Mouse (Mus musculus) liver, embryonic 14.5 days (tissue): Measurements from ENCODE around the gene Magoh. TPM values are rescaled to one million over a fixed set of nuclear protein-coding genes. Genes with fewer than 3 reads are reported as not detected.

Source experiments
- ATAC-seq: fragments of 200-750 bp; cut with Nextera tagmentation; 2 replicates; pipeline ENCODE4 v1.8.0; 2017; ENCODE audit warnings: moderate number of reproducible peaks, mild to moderate bottlenecking, moderate library complexity; ENCODE audit not compliant: insufficient read depth
- DNase-seq, 3 experiments: peaks; one replicate each; pipeline ENCODE4 v3.0.0-alpha.2; 2012 to 2013; ENCODE audit warnings: low read depth in 3 of 3, low spot score in 3 of 3
- H3K27ac ChIP-seq: fragments of 300-500 bp; sonication (generic); 2 replicates; pipeline ENCODE4 v1.5.1; 2014; ENCODE audit warnings: moderate library complexity, mild to moderate bottlenecking, control low read depth, inconsistent platforms
- H3K27me3 ChIP-seq: fragments of 300-500 bp; sonication (generic); 2 replicates; pipeline ENCODE4 v1.6.1; 2014; ENCODE audit warnings: mild to moderate bottlenecking, low read length, moderate library complexity; ENCODE audit not compliant: control insufficient read depth, insufficient read depth
- H3K36me3 ChIP-seq: fragments of 300-500 bp; sonication (generic); replicated peaks from 2 replicates; pipeline ENCODE4 v1.6.1; 2014; ENCODE audit warnings: low read depth; ENCODE audit not compliant: control insufficient read depth, insufficient read depth
- H3K4me1 ChIP-seq, 2 experiments: fragments of 200-500 bp in 1 of 2; fragments of 300-500 bp in 1 of 2; sonication (generic) in 1 of 2; replicated peaks; 2 replicates each; pipeline ENCODE4 v1.6.1; 2012 to 2014; ENCODE audit warnings: antibody characterized with exemption in 1 of 2, inconsistent platforms in 1 of 2, low read length in 1 of 2; ENCODE audit not compliant: control insufficient read depth in 2 of 2, insufficient read depth in 2 of 2
- H3K4me2 ChIP-seq: fragments of 300-500 bp; sonication (generic); 2 replicates; pipeline ENCODE4 v1.6.1; 2014; ENCODE audit warnings: low read depth, mild to moderate bottlenecking, control low read depth, moderate library complexity
- H3K4me3 ChIP-seq, 2 experiments: fragments of 200-500 bp in 1 of 2; fragments of 300-500 bp in 1 of 2; sonication (generic) in 1 of 2; 2 replicates each; pipeline ENCODE4 v1.5.1; 2012 to 2014; ENCODE audit warnings: low read depth in 2 of 2, low read length in 2 of 2, mild to moderate bottlenecking in 2 of 2, control low read depth in 1 of 2, inconsistent platforms in 1 of 2, moderate library complexity in 1 of 2; ENCODE audit not compliant: insufficient read depth in 1 of 2
- H3K9ac ChIP-seq: fragments of 300-500 bp; sonication (generic); replicated peaks from 2 replicates; pipeline ENCODE4 v1.6.1; 2014; ENCODE audit warnings: mild to moderate bottlenecking, control low read depth, moderate library complexity
- H3K9me3 ChIP-seq: fragments of 300-500 bp; sonication (generic); 2 replicates; pipeline ENCODE4 v1.6.1; 2016; ENCODE audit warnings: low read length, mixed read lengths; ENCODE audit not compliant: control insufficient read depth
- CTCF ChIP-seq: IDR thresholded peaks from 2 replicates; pipeline ENCODE4 v1.5.1; 2016; ENCODE audit warnings: antibody characterized with exemption, low read depth, control low read depth
- EP300 ChIP-seq: IDR thresholded peaks from 2 replicates; pipeline ENCODE4 v1.6.1; 2016; ENCODE audit warnings: antibody characterized with exemption, low read depth
- WGBS: fragments of 180-500 bp; shearing (Covaris S2); extraction: QIAGEN DNeasy Blood & Tissue Kit; methylation state at CpG from one replicate; pipeline ENCODE4 v1.1.7; 2014; ENCODE audit not compliant: insufficient replicate concordance; 5-methylcytosine and 5-hydroxymethylcytosine counted together
- polyA plus RNA-seq, 2 experiments: library from polyadenylated mRNA; depleted of rRNA in 1 of 2; stranded (reverse) in 1 of 2; unstranded in 1 of 2; fragments of >200 nt; fragmentation: Nextera tagmentation in 1 of 2; extraction: Ambion mirVana in 1 of 2; gene quantifications; 2 replicates each; pipeline versions ENCODE4 v1.2.1 to v1.2.3; 2012 to 2014

The Magoh gene
- polyA plus RNA-seq, 2 experiments, result 100 to 111 TPM

DNA sequence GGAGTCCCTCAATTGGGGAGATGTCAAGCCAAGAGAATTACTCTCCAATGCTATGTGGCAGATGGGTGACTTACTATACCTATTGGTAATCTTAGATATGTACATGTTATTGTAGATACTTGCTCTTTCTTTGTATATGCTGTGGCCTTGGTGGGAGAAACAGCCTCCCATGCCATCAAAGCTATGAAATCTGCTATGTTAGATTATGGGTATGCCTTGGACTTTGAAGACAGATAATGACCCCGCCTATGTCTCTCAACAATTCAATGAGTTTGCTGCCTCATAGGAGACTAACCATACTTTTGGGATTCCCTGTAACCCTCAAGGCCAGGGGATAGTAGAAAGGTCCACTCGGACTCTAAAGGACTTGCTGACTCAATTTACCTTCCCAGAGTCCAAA lies 48.7 kb downstream of the Magoh start:
- Histone ChIP-seq H3K27me3 (no peaks in the 10 kb centered on the region), H3K4me3 (no peak overlapping the region), H3K36me3 (no peaks in the 10 kb centered on the region), H3K4me1 (peaks cover 12 to 14% of the 10 kb centered on the region in 2 experiments), H3K9ac (no peak overlapping the region), H3K4me2 (no peak overlapping the region; the same call in 1 of the 2 replicates), H3K9me3 (no peaks in the 10 kb centered on the region), H3K27ac (no peak overlapping the region)
- WGBS, result 31% methylated on average over 2 of the region's 2 CpGs
- DNase-seq (peak in 1 of 3 experiments; percentile 35), ATAC-seq (peak; percentile 29; the same call in 1 of the 2 replicates)
- TF ChIP-seq EP300 (no peak; the same call in none of the 2 replicates), CTCF (no peak)

DNA sequence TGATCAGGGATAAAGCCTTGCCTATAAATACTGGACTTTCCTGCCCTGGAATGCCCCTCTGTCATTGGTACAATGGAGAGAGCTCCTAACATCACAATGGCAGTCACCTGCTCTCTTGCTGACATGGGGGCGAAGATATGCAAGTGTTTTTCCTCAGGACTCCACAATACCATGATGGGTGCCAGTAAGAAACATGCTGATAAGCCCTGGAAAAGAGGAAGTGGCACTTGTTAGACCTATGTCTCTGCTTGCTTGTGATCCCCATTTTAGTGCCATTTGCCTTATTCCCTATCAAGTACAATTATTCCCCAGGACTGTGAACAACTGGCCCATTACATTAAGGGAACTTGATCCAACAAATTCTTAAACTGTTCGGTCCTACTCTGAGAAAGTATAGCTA lies 49.2 kb downstream of the Magoh start:
- Histone ChIP-seq H3K4me2 (no peak overlapping the region; the same call in 1 of the 2 replicates), H3K9me3 (no peaks in the 10 kb centered on the region), H3K27ac (no peak overlapping the region), H3K9ac (no peak overlapping the region), H3K4me3 (no peak overlapping the region), H3K4me1 (peaks cover 12 to 16% of the 10 kb centered on the region in 2 experiments), H3K36me3 (no peaks in the 10 kb centered on the region), H3K27me3 (no peaks in the 10 kb centered on the region)
- ATAC-seq, result no peak
- TF ChIP-seq EP300, result no peak
- TF ChIP-seq CTCF, result no peak
- no peak for DNase-seq
- WGBS, result 61% methylated on average over 2 of the region's 2 CpGs

DNA sequence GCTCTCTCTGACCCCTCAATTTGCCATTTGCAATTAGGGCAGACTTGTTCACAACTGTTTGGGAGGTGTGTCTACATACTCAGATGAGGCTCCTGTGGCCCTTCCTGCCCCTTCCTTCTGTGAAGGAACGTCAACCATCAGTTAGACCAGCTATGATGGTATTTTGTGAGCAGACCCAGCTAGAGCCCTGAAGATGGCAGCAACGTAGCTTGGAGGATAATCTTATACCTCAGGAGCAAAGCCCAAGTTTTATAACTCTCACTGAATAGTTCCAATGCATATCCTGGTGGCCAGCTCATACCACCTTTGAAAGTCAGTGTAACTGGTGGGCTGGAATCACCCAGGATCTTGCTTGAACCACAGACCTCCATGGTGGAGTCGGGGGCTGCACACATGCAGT lies 51.9 kb downstream of the Magoh start:
- no peak for ATAC-seq
- Histone ChIP-seq H3K9me3 (no peaks in the 10 kb centered on the region), H3K4me1 (peaks cover 12 to 16% of the 10 kb centered on the region in 2 experiments), H3K27me3 (no peaks in the 10 kb centered on the region), H3K4me2 (no peak overlapping the region), H3K27ac (no peak overlapping the region), H3K9ac (no peak overlapping the region), H3K4me3 (no peak overlapping the region), H3K36me3 (no peaks in the 10 kb centered on the region)
- TF ChIP-seq EP300 (no peak), CTCF (no peak)
- DNase-seq, result no peak
- WGBS, result 64% methylated on average over 3 of the region's 3 CpGs

DNA sequence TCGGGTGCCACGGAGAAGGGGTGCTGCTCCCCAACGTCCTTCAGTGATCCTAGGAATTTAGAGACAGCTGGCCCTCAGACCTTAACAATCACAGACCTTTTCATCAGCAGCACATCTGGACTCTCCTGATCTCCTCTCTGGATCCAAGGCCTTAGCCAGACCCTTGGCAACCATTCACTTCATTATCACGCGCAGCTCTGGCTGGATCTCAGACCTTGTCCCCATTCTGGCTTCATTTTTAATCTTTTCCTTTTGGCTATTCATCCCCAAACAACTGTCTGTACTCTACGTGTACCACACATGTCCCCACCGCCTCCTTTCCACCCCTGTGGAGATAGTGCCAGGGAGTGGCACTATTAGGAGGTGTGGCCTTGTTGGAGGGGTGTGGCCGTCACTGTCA lies 53.7 kb downstream of the Magoh start:
- WGBS, result 62% methylated on average over 8 of the region's 8 CpGs
- Histone ChIP-seq H3K27me3 (no peaks in the 10 kb centered on the region), H3K36me3 (no peaks in the 10 kb centered on the region), H3K4me2 (no peak overlapping the region), H3K4me1 (peaks cover 6 to 9% of the 10 kb centered on the region in 2 experiments), H3K9me3 (no peaks in the 10 kb centered on the region), H3K4me3 (no peak overlapping the region), H3K27ac (no peak overlapping the region), H3K9ac (no peak overlapping the region)
- DNase-seq (no peak), ATAC-seq (no peak)
- TF ChIP-seq EP300 (no peak), CTCF (no peak)

DNA sequence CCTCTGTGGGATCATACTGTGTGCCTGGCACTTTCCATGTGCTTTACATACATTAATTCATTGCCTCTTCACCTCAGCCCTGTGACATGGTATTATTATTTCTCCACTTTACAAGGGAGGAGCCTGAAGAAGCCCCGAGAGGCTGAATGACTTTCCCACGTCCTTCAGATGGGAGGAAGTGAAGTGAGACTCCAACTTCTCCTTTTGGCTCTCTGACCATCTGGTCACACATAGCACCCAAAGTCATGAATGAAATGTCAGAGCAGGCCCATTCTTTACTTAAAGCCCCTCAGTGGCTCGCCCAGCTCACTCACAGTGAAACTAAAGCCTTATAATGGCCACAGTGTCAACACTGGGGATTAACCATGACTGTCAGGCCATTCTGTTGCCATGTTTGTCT lies 55.7 kb downstream of the Magoh start:
- TF ChIP-seq EP300 (no peak), CTCF (no peak)
- Histone ChIP-seq H3K9me3 (no peaks in the 10 kb centered on the region), H3K4me2 (no peak overlapping the region), H3K36me3 (no peaks in the 10 kb centered on the region), H3K27ac (no peak overlapping the region), H3K4me1 (peaks cover 0 to 3% of the 10 kb centered on the region in 2 experiments; a peak in 1 of 4 replicates), H3K4me3 (no peak overlapping the region), H3K27me3 (no peaks in the 10 kb centered on the region), H3K9ac (no peak overlapping the region)
- ATAC-seq (no peak), DNase-seq (no peak)
- 26% methylated on average over 3 of the region's 3 CpGs for WGBS

Other genes with a start within 250 kb of the Magoh start
- gene Dmrtb1, start 195.5 kb upstream of the Magoh start, polyA plus RNA-seq (2012; rRNA removed), result 0.03 and 0.08 TPM in 2 replicates
- not detected in 2 replicates for gene Dmrtb1, start 195.5 kb upstream of the Magoh start, polyA plus RNA-seq (2014; fragmentation: Nextera tagmentation; extraction: Ambion mirVana)
- 4.3 and 4.9 TPM in 2 replicates for gene Lrp8, start 77.5 kb upstream of the Magoh start, polyA plus RNA-seq (2012; rRNA removed)
- gene Lrp8, start 77.5 kb upstream of the Magoh start, polyA plus RNA-seq (2014; fragmentation: Nextera tagmentation; extraction: Ambion mirVana), result 1.8 and 2.0 TPM in 2 replicates
- 16.1 and 30.5 TPM in 2 replicates for gene 0610037L13Rik, start 10.1 kb downstream of the Magoh start, polyA plus RNA-seq (2012; rRNA removed)
- 39.4 and 40.4 TPM in 2 replicates for gene 0610037L13Rik, start 10.1 kb downstream of the Magoh start, polyA plus RNA-seq (2014; fragmentation: Nextera tagmentation; extraction: Ambion mirVana)
- 21.5 and 25.8 TPM in 2 replicates for gene Cpt2, start 43.9 kb downstream of the Magoh start, polyA plus RNA-seq (2012; rRNA removed)
- gene Cpt2, start 43.9 kb downstream of the Magoh start, polyA plus RNA-seq (2014; fragmentation: Nextera tagmentation; extraction: Ambion mirVana), result 36.5 and 46.6 TPM in 2 replicates
- 0.03 TPM in 2 replicates for gene Slc1a7, start 88.6 kb downstream of the Magoh start, polyA plus RNA-seq (2012; rRNA removed)
- not detected in 2 replicates for gene Slc1a7, start 88.6 kb downstream of the Magoh start, polyA plus RNA-seq (2014; fragmentation: Nextera tagmentation; extraction: Ambion mirVana)
- 0.66 and 0.69 TPM in 2 replicates for gene Podn, start 216.7 kb downstream of the Magoh start, polyA plus RNA-seq (2012; rRNA removed)
- gene Podn, start 216.7 kb downstream of the Magoh start, polyA plus RNA-seq (2014; fragmentation: Nextera tagmentation; extraction: Ambion mirVana), result 0.18 and 0.25 TPM in 2 replicates